ENCODE assay signal across 8 mouse cellular contexts in genomic region chr1:11413894-11414556, GRCm38 (mm10). TPM values are rescaled to one million over a fixed set of nuclear protein-coding genes. Genes with fewer than 3 reads are reported as not detected.
DNase-seq lines count a peak whose midpoint lies in the region; ATAC-seq lines count a peak whose summit lies in the region.

Gene A830018L16Rik, plus strand, starts transcription at chr1:11414105.

- peak; percentile 98 for ATAC-seq in forebrain, embryonic 11.5 days (replicated peaks; ENCODE audit: low FRiP score)
- ATAC-seq in heart, embryonic 13.5 days (ENCODE audit: extremely low read depth, insufficient number of reproducible peaks, low FRiP score, low TSS enrichment) = peak; percentile 78
- ATAC-seq in kidney, embryonic 15.5 days (replicated peaks; ENCODE audit: low FRiP score) = peak; percentile 100
- ATAC-seq in limb, embryonic 12.5 days (ENCODE audit: insufficient number of reproducible peaks, insufficient read depth, low FRiP score, low TSS enrichment, low read depth) = peak; percentile 96
- ATAC-seq in midbrain, embryonic 15.5 days (replicated peaks) = peak; percentile 99

- no peaks in the 10 kb centered on the region for H3K9me3 ChIP-seq in forebrain, embryonic 11.5 days (ENCODE audit: control insufficient read depth, low read length)
- no peaks in the 10 kb centered on the region for H3K9me3 ChIP-seq in heart, embryonic 13.5 days
- H3K9me3 ChIP-seq in kidney, embryonic 15.5 days (replicated peaks) = no peaks in the 10 kb centered on the region
- no peaks in the 10 kb centered on the region for H3K9me3 ChIP-seq in limb, embryonic 12.5 days
- H3K9me3 ChIP-seq in midbrain, embryonic 15.5 days = no peaks in the 10 kb centered on the region

- peak; percentile 12 to 60 for DNase-seq in spleen, postnatal 4 days (ENCODE audit: low spot score in 2 of 2)
- no peak for DNase-seq in spleen, adult 12 weeks (ENCODE audit: low spot score)
- DNase-seq in forebrain, embryonic 11.5 days (ENCODE audit: low spot score) = peak; percentile 91
- peak; percentile 93 for DNase-seq in telencephalon, adult 2 months (ENCODE audit: low read depth, low spot score)

- H3K4me2 ChIP-seq in forebrain, embryonic 11.5 days (ENCODE audit: low read depth, low read length, severe bottlenecking) = peak within 1 kb of the TSS; percentile 73
- peak within 1 kb of the TSS; percentile 93 for H3K4me2 ChIP-seq in heart, embryonic 13.5 days
- H3K4me2 ChIP-seq in kidney, embryonic 15.5 days = peak within 1 kb of the TSS; percentile 91
- peak within 1 kb of the TSS; percentile 86 for H3K4me2 ChIP-seq in limb, embryonic 12.5 days
- peak within 1 kb of the TSS; percentile 73 for H3K4me2 ChIP-seq in midbrain, embryonic 15.5 days

- H3K9ac ChIP-seq in forebrain, embryonic 11.5 days (ENCODE audit: low read length) = peak within 1 kb of the TSS; percentile 48
- peak within 1 kb of the TSS; percentile 73 for H3K9ac ChIP-seq in heart, embryonic 13.5 days
- 0 out of 2 replicates have a peak within 1 kb of the TSS, but pooled peaks have one; percentile 21 for H3K9ac ChIP-seq in kidney, embryonic 15.5 days
- peak within 1 kb of the TSS; percentile 67 for H3K9ac ChIP-seq in limb, embryonic 12.5 days (replicated peaks)
- peak within 1 kb of the TSS; percentile 57 for H3K9ac ChIP-seq in midbrain, embryonic 15.5 days

- WGBS in forebrain, embryonic 11.5 days = under 1% methylated on average over 50 of the region's 50 CpGs
- under 1% methylated on average over 50 of the region's 50 CpGs for WGBS in heart, embryonic 13.5 days
- under 1% methylated on average over 49 of the region's 50 CpGs for WGBS in kidney, embryonic 15.5 days
- WGBS in limb, embryonic 12.5 days = under 1% methylated on average over 50 of the region's 50 CpGs
- under 1% methylated on average over 50 of the region's 50 CpGs for WGBS in midbrain, embryonic 15.5 days

- no peaks in the 10 kb centered on the region for H3K4me1 ChIP-seq in forebrain, embryonic 11.5 days (replicated peaks; ENCODE audit: control insufficient read depth, insufficient read depth, low read length)
- peaks cover 2% of the 10 kb centered on the region; the same call in 1 of the 2 replicates for H3K4me1 ChIP-seq in heart, embryonic 13.5 days
- H3K4me1 ChIP-seq in kidney, embryonic 15.5 days = peaks cover 3% of the 10 kb centered on the region
- 0 out of 2 replicates have a peak, but pooled peaks cover 3% of the 10 kb centered on the region for H3K4me1 ChIP-seq in limb, embryonic 12.5 days (replicated peaks)
- H3K4me1 ChIP-seq in midbrain, embryonic 15.5 days = peaks cover 6% of the 10 kb centered on the region; the same call in 1 of the 2 replicates

- peak within 1 kb of the TSS; percentile 44 for H3K4me3 ChIP-seq in forebrain, embryonic 11.5 days (ENCODE audit: low read depth, low read length)
- peak within 1 kb of the TSS; percentile 57 for H3K4me3 ChIP-seq in heart, embryonic 13.5 days
- H3K4me3 ChIP-seq in kidney, embryonic 15.5 days (replicated peaks) = peak within 1 kb of the TSS; percentile 49
- peak within 1 kb of the TSS; percentile 51 for H3K4me3 ChIP-seq in limb, embryonic 12.5 days (replicated peaks)
- H3K4me3 ChIP-seq in midbrain, embryonic 15.5 days = peak within 1 kb of the TSS; percentile 54

- H3K27me3 ChIP-seq in forebrain, embryonic 11.5 days (ENCODE audit: control insufficient read depth, insufficient read depth, low read length) = peaks cover 4% of the 10 kb centered on the region
- H3K27me3 ChIP-seq in heart, embryonic 13.5 days (replicated peaks) = peaks cover 25% of the 10 kb centered on the region
- H3K27me3 ChIP-seq in kidney, embryonic 15.5 days = peaks cover 20% of the 10 kb centered on the region
- H3K27me3 ChIP-seq in limb, embryonic 12.5 days = peaks cover 20% of the 10 kb centered on the region
- 0 out of 2 replicates have a peak, but pooled peaks cover 7% of the 10 kb centered on the region for H3K27me3 ChIP-seq in midbrain, embryonic 15.5 days (replicated peaks)

- no peaks in the 10 kb centered on the region for H3K36me3 ChIP-seq in forebrain, embryonic 11.5 days (ENCODE audit: control insufficient read depth, insufficient read depth, low read length)
- H3K36me3 ChIP-seq in heart, embryonic 13.5 days = no peaks in the 10 kb centered on the region
- H3K36me3 ChIP-seq in kidney, embryonic 15.5 days = no peaks in the 10 kb centered on the region
- H3K36me3 ChIP-seq in limb, embryonic 12.5 days = no peaks in the 10 kb centered on the region
- no peaks in the 10 kb centered on the region for H3K36me3 ChIP-seq in midbrain, embryonic 15.5 days (replicated peaks)

- H3K27ac ChIP-seq in forebrain, embryonic 11.5 days (ENCODE audit: low read depth, low read length) = no peak within 1 kb of the TSS
- no peak within 1 kb of the TSS for H3K27ac ChIP-seq in heart, embryonic 13.5 days (replicated peaks)
- no peak within 1 kb of the TSS for H3K27ac ChIP-seq in kidney, embryonic 15.5 days
- no peak within 1 kb of the TSS for H3K27ac ChIP-seq in limb, embryonic 12.5 days
- peak within 1 kb of the TSS; percentile 67 for H3K27ac ChIP-seq in midbrain, embryonic 15.5 days

RNA-seq across cellular contexts. Expression of gene A830018L16Rik, which starts in this region (rescaled TPM):
- polyA plus RNA-seq in forebrain, embryonic 11.5 days (2014; fragmentation: Nextera tagmentation; extraction: Ambion mirVana) = 1.1 TPM in 2 replicates
- polyA plus RNA-seq in heart, embryonic 13.5 days (2015; fragmentation: Nextera tagmentation; extraction: Ambion mirVana) = 0.23 and 0.84 TPM in 2 replicates
- polyA plus RNA-seq in kidney, embryonic 15.5 days (2015; fragmentation: Nextera tagmentation; extraction: Ambion mirVana) = 0.19 and 0.97 TPM in 2 replicates
- 1.9 and 2.3 TPM in 2 replicates for polyA plus RNA-seq in limb, embryonic 12.5 days (2016; fragmentation: Nextera tagmentation; extraction: Ambion mirVana)
- 10.5 and 10.7 TPM in 2 replicates for polyA plus RNA-seq in midbrain, embryonic 15.5 days (2015; fragmentation: Nextera tagmentation; extraction: Ambion mirVana)

Comparison
In these comparisons a context has a peak if more than half of its experiments do, and no peak if none do; other contexts are left out.
1. Peak in ATAC-seq, H3K4me3 ChIP-seq, H3K9ac ChIP-seq and H3K4me2 ChIP-seq in heart, embryonic 13.5 days; RNA of the gene not detected or under 1 TPM.
2. Peak in ATAC-seq, H3K4me3 ChIP-seq, H3K9ac ChIP-seq and H3K4me2 ChIP-seq in kidney, embryonic 15.5 days; RNA of the gene not detected or under 1 TPM.
3. H3K9ac ChIP-seq: peak in every context shown above with its lines; median percentile 73 in heart, embryonic 13.5 days; 67 in limb, embryonic 12.5 days; 57 in midbrain, embryonic 15.5 days; 48 in forebrain, embryonic 11.5 days; 21 in kidney, embryonic 15.5 days.